Mouse (Mus musculus) ovary, postnatal 36 days (tissue): ENCODE data around the gene Strada.
"Not testable (repeated sequence)": the region's sequence is repeated elsewhere in the genome, so short reads cannot be mapped to it uniquely, and the experiment has no call there.

Source experiments
- DNase-seq: peaks from one replicate; pipeline ENCODE4 v3.0.0; 2022; ENCODE audit warnings: low spot score, mixed read lengths

Strada gene

GRCm38 (mm10) chr11:106156257-106156656 is 45.7 kb downstream of the Strada start:
- DNase-seq = no peak

- no peak for DNase-seq
Measured at GRCm38 (mm10) chr11:106155761-106156160, 46.2 kb downstream of the Strada start.

GRCm38 (mm10) chr11:106154770-106155169 is 47.2 kb downstream of the Strada start:
- no peak for DNase-seq

GRCm38 (mm10) chr11:106154091-106154490 is 47.9 kb downstream of the Strada start:
- DNase-seq = no peak

DNA sequence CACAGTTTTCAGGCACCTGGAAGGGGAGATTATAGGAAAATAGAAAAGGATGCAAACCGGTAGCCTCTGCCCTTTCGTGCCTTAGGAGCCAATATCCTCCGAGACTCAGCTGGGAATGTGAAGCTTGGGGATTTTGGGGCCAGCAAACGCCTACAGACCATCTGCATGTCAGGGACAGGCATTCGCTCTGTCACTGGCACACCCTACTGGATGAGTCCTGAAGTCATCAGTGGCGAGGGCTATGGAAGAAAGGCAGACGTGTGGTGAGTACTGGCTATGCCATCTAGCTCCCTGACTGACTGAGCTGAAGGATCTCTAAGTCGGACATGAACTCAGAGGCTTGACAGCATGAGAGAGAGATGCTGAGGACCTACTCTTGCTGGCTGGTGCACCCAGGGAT is 49.8 kb downstream of the Strada start:
- no peak for DNase-seq

DNA sequence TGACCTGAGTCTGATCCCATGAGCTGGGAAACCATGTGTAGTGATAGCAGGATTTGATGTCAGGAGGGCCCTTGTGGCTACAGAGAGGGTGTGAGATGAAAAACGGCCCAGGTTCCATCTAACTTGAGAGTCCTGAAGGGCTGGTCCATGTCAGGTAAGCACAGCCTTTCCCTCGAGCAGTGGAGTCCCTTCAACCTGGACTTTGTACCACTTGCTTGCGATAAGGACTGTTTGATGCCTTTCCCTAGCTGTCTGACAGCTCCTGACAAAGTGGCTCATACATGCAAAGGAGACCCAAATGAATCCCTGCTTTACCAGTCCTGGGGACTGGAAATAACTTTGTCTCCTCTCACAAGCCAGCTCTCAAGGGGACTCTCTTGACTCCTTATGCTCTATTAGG is 50.7 kb downstream of the Strada start:
- no peak for DNase-seq

DNA sequence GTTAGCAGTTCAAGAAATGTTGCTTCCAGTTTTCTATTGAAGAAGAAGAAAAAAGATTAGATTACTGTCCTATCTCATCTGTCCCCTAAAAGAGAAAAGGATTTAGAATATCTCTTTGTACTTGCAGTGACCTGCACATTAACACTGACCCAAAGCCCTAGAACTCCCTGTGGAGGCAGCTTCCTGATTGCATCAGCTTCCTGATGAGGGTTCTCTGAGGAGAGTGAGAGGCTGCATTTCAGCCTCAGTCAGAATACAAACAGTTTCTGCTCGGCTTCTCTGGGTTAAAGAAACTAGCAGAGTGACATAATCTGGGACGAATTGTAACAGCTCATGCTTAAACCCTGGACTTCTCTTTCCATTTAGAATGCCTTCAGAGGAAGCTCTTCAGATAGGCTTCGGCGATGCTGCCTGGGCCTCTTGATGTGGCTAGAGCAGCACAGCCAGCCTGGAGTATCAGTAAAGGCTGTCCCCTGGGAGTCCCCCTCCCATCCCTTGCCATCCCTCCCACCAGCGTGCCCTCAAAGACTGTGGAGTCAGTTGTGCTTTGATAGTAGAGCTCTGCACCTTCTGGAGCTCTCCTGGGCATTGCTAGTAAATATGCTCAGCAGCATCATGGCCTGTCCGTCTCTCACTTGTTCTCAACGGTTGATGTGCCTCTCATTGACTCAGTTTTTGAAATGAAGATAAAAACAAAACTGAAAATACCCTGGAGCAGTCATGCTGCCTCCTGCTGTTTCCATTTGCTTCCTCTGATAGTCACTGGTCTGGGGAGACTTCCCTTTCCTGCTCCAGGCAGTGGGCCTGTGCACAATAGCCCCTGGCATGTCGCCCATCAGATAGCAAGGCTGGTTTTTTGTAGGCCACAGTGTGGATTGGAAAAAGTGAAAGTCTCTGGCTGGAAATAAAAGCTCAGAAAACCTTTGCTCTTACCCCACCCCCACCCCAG is 67.1 kb downstream of the Strada start:
- peak; percentile 75 for DNase-seq

- DNase-seq = no peak
Measured at GRCm38 (mm10) chr11:106132516-106132915, 69.5 kb downstream of the Strada start.

GRCm38 (mm10) chr11:106129477-106129876 is 72.5 kb downstream of the Strada start:
- DNase-seq = no peak

- not testable (repeated sequence) for DNase-seq
Measured at GRCm38 (mm10) chr11:106126727-106127373, 75.1 kb downstream of the Strada start.

DNA sequence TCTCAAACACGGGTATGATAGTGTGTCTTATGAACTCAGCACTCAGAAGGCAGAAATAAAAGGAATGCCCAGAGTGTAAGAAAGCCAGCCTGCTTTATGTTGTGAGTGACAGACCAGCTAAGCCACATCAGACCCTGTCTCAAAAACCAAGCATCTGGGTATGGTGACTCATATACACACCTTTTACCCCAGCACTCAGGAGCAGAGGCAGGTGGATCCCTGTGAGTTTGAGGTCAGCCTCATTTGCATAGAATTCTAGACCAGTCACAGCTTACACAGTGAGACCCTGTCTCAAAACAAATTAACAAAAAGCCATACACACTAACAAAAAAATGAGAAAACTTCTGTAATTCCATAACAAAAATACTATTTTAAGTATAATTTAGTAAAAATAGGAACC is 76.1 kb downstream of the Strada start:
- no peak for DNase-seq

GRCm38 (mm10) chr11:106124784-106125183 is 77.2 kb downstream of the Strada start:
- no peak for DNase-seq

- no peak for DNase-seq
Measured at GRCm38 (mm10) chr11:106122736-106123135, 79.2 kb downstream of the Strada start.

DNA sequence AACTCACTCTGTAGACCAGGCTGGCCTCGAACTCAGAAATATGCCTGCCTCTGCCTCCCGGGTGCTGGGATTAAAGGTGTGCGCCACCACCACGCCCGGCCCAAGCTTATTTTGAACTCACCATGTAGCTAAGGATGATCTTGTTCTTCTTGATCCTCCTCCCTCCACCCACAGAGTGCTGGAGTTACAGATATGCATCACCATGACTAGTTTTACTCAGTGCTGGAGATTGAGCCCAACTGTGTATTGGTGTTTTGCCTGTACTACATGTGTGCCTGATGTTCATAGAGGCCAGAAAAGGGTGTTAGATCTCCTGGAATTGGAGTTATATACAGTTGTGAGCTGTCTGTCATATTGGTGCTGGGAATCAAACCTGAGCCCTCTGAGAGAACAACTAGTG is 79.7 kb downstream of the Strada start:
- DNase-seq = no peak
